Mouse (Mus musculus) skeletal muscle tissue, adult 2 months (tissue): Measurements from ENCODE around the gene Mrm2.
"Not testable (repeated sequence)": the region's sequence is repeated elsewhere in the genome, so short reads cannot be mapped to it uniquely, and the experiment has no call there.

Experiments
- DNase-seq: peaks from one replicate; pipeline ENCODE4 v3.0.0-alpha.2; 2012; ENCODE audit warnings: low read depth, low spot score

Gene Mrm2

GRCm38 (mm10) chr5:140331615-140332512 lies at the start of gene Mrm2:
TSS of gene Mrm2 (minus strand) at chr5:140331898.
- peak; percentile 41 for DNase-seq

GRCm38 (mm10) chr5:140381156-140381555 lies 49.5 kb upstream of the Mrm2 start:
- DNase-seq: no peak

- DNase-seq: no peak
Measured at GRCm38 (mm10) chr5:140379299-140379698, 47.6 kb upstream of the Mrm2 start.

- no peak for DNase-seq
Measured at GRCm38 (mm10) chr5:140378121-140378853, 46.6 kb upstream of the Mrm2 start.

GRCm38 (mm10) chr5:140375249-140375829 lies 43.6 kb upstream of the Mrm2 start:
- DNase-seq: no peak

GRCm38 (mm10) chr5:140374226-140374625 lies 42.5 kb upstream of the Mrm2 start:
- no peak for DNase-seq

- no peak for DNase-seq
Measured at GRCm38 (mm10) chr5:140373711-140374110, 42.0 kb upstream of the Mrm2 start.

GRCm38 (mm10) chr5:140371671-140372070 lies 40.0 kb upstream of the Mrm2 start:
- DNase-seq: no peak

- DNase-seq: no peak
Measured at GRCm38 (mm10) chr5:140370446-140371254, 39.0 kb upstream of the Mrm2 start.

GRCm38 (mm10) chr5:140369466-140369865 lies 37.8 kb upstream of the Mrm2 start:
- DNase-seq: no peak

- no peak for DNase-seq
Measured at GRCm38 (mm10) chr5:140368926-140369325, 37.2 kb upstream of the Mrm2 start.

- DNase-seq: not testable (repeated sequence)
Measured at GRCm38 (mm10) chr5:140368126-140368525, 36.4 kb upstream of the Mrm2 start.

- DNase-seq: no peak
Measured at GRCm38 (mm10) chr5:140364415-140364814, 32.7 kb upstream of the Mrm2 start.

- no peak for DNase-seq
Measured at GRCm38 (mm10) chr5:140359930-140360674, 28.4 kb upstream of the Mrm2 start.

GRCm38 (mm10) chr5:140357466-140357865 lies 25.8 kb upstream of the Mrm2 start:
- no peak for DNase-seq

GRCm38 (mm10) chr5:140355934-140356333 lies 24.2 kb upstream of the Mrm2 start:
- no peak for DNase-seq

GRCm38 (mm10) chr5:140352352-140352751 lies 20.7 kb upstream of the Mrm2 start:
- no peak for DNase-seq

GRCm38 (mm10) chr5:140350731-140351497 lies 19.2 kb upstream of the Mrm2 start:
- DNase-seq: no peak

GRCm38 (mm10) chr5:140349882-140350281 lies 18.2 kb upstream of the Mrm2 start:
- no peak for DNase-seq

- no peak for DNase-seq
Measured at GRCm38 (mm10) chr5:140346050-140346449, 14.4 kb upstream of the Mrm2 start.
